Mouse (Mus musculus) testis, adult 2 months (tissue): ENCODE measurements around the gene Mpi. TPM values are rescaled to one million over a fixed set of nuclear protein-coding genes. Genes with fewer than 3 reads are reported as not detected.

Experiments used
- H3K27ac ChIP-seq: fragments of 200-500 bp; 2 replicates; pipeline ENCODE4 v1.5.1; 2012; ENCODE audit warnings: low read depth, low read length; ENCODE audit not compliant: control insufficient read depth, insufficient read depth
- H3K27me3 ChIP-seq: fragments of 200-500 bp; 2 replicates; pipeline ENCODE4 v1.6.1; 2012; ENCODE audit warnings: mild to moderate bottlenecking, low read length, moderate library complexity; ENCODE audit not compliant: control insufficient read depth, insufficient read depth
- H3K36me3 ChIP-seq: fragments of 200-500 bp; 2 replicates; pipeline ENCODE4 v1.6.1; 2012; ENCODE audit warnings: mild to moderate bottlenecking, low read length; ENCODE audit not compliant: control insufficient read depth, insufficient read depth
- H3K4me1 ChIP-seq: fragments of 200-500 bp; 2 replicates; pipeline ENCODE4 v1.6.1; 2012; ENCODE audit warnings: low read length; ENCODE audit not compliant: control insufficient read depth, insufficient read depth
- H3K4me3 ChIP-seq: fragments of 200-500 bp; 2 replicates; pipeline ENCODE4 v1.5.1; 2012; ENCODE audit warnings: low read depth, mild to moderate bottlenecking, low read length, moderate library complexity, mixed read lengths; ENCODE audit not compliant: control insufficient read depth
- CTCF ChIP-seq: fragments of 200-500 bp; IDR thresholded peaks from 2 replicates; pipeline ENCODE4 v1.5.1; 2012; ENCODE audit warnings: low read depth, mild to moderate bottlenecking, inconsistent platforms, low read length, moderate library complexity; ENCODE audit not compliant: control insufficient read depth, insufficient read depth, insufficient replicate concordance
- POLR2A ChIP-seq: fragments of 200-500 bp; IDR thresholded peaks from 2 replicates; pipeline ENCODE4 v1.6.1; 2012; ENCODE audit warnings: low read depth, mild to moderate bottlenecking, inconsistent platforms, low read length, moderate library complexity; ENCODE audit not compliant: control insufficient read depth
- polyA plus RNA-seq: library from polyadenylated mRNA; depleted of rRNA; stranded (reverse); fragments of >200 nt; gene quantifications from 2 replicates; pipeline ENCODE4 v1.2.3, GENCODE M21; 2012

Gene Mpi
- polyA plus RNA-seq, 1 experiment = 282 TPM

DNA sequence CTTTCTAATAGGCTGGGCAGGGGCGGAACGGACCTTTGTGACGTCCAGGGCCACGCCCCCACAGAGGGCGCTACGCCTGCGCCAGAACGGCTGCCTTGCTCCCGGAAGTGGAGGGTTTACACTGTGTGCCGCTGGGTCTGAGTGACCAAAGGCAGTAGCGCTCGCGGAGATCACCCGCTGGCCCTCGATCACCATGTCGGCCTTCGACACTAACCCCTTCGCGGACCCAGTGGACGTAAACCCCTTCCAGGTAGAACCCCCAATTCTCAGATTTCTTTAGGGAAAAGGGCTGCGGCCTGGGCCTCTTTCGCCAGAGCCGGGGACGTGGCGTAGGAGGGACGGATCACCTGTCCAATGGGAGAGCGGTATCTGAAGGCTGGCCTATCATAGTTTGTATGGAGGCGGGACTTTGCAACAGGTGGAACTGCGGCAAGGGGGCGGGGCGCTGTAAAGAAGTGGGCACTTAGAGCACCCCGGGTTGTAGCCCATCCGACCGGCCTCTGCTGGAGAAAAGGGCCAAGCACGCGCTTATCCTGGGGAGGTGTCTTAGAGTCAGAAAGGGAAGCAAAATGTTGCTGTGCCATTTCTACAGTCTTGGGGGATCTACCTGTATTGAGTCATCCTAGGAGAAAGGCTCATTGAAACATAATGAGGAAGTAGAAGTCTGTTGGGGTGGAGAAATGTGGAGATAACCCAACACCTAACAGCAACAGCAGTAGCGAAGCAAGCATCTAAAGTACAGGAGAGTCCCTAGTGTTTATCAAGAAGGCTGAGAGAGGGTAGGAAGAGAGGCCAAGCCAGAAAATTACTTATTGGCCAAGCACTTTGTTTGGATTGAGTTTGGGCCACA lies 8.5 kb upstream of the Mpi start, which contains the start of gene Scamp2:
Gene Scamp2, plus strand, starts transcription at position 83 of the 850 bp plus-strand sequence.
- Histone ChIP-seq H3K4me3 (peak within 1 kb of the TSS; percentile 97), H3K36me3 (no peaks in the 10 kb centered on the region), H3K27me3 (no peaks in the 10 kb centered on the region), H3K27ac (peak within 1 kb of the TSS; percentile 90), H3K4me1 (peaks cover 14% of the 10 kb centered on the region)
- TF ChIP-seq POLR2A (peak; percentile 97), CTCF (0 out of 2 replicates have a peak, but pooled peaks have one; percentile 4)

DNA sequence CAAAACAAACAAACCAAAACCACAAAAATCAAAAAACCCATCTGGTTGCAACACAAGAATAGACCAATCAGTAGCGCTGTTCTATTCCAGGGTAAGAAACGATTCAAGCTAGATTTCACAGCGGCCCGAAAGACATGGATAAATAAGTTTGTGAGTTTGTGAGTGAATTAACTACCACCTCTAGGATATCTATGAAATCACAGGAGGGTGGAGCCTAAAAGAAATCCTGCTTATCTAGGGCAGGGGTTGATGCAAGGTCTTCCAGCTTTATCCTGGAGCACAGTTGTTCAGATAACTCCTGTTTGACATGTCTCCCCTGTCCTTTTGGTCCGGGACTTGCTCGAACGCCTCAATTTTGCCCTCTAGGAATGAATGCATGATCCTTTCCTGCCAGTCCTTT lies 7.7 kb upstream of the Mpi start:
- Histone ChIP-seq H3K4me1 (peaks cover 9% of the 10 kb centered on the region), H3K36me3 (no peaks in the 10 kb centered on the region), H3K4me3 (peak overlapping the region; percentile 97), H3K27ac (peak overlapping the region; percentile 90), H3K27me3 (no peaks in the 10 kb centered on the region)
- TF ChIP-seq CTCF (no peak), POLR2A (no peak)

DNA sequence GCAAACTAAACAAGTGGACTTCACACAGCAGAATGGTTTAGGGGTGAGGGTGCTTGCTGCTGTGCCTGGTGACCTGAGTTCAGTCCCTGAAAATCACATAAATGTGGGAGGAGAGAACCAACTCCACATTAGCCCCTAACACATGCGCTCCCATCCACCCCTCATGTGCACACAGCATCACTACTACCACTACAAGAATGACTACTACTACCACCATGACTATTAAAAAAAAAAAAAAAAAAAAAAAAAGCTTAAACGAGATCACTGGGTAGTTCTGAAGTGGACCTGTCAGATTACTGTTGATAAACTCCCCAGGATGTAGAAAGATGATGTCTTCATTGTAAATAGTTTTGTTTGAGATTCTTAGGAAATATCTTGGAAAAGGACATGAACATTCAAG lies 7.0 kb upstream of the Mpi start:
- Histone ChIP-seq H3K27ac (no peak overlapping the region), H3K36me3 (no peaks in the 10 kb centered on the region), H3K4me1 (peaks cover 9% of the 10 kb centered on the region), H3K4me3 (peak overlapping the region; percentile 55), H3K27me3 (no peaks in the 10 kb centered on the region)
- no peak for TF ChIP-seq POLR2A
- TF ChIP-seq CTCF = no peak

- Histone ChIP-seq H3K4me1 (peaks cover 12% of the 10 kb centered on the region), H3K4me3 (no peak overlapping the region), H3K27ac (no peak overlapping the region), H3K27me3 (no peaks in the 10 kb centered on the region), H3K36me3 (no peaks in the 10 kb centered on the region)
- TF ChIP-seq POLR2A = no peak
- TF ChIP-seq CTCF = no peak
Measured at GRCm38 (mm10) chr9:57558625-57559024, 6.1 kb upstream of the Mpi start.

- no peak overlapping the region for H3K27ac ChIP-seq
- peaks cover 16% of the 10 kb centered on the region for H3K4me1 ChIP-seq
- TF ChIP-seq CTCF (no peak), POLR2A (no peak)
- no peaks in the 10 kb centered on the region for H3K36me3 ChIP-seq
- no peaks in the 10 kb centered on the region for H3K27me3 ChIP-seq
- H3K4me3 ChIP-seq = no peak overlapping the region
Measured at GRCm38 (mm10) chr9:57557215-57557614, 4.7 kb upstream of the Mpi start.

GRCm38 (mm10) chr9:57554753-57555152 lies 2.2 kb upstream of the Mpi start:
- H3K36me3 ChIP-seq = peaks cover 1% of the 10 kb centered on the region; the same call in 1 of the 2 replicates
- no peaks in the 10 kb centered on the region for H3K27me3 ChIP-seq
- no peak overlapping the region for H3K4me3 ChIP-seq
- H3K4me1 ChIP-seq = peaks cover 9% of the 10 kb centered on the region
- no peak overlapping the region for H3K27ac ChIP-seq
- TF ChIP-seq POLR2A = no peak
- no peak for TF ChIP-seq CTCF

- Histone ChIP-seq H3K36me3 (peaks cover 4% of the 10 kb centered on the region), H3K27ac (no peak overlapping the region)
Measured at GRCm38 (mm10) chr9:57553119-57553518, 556 bp upstream of the Mpi start.

More at GRCm38 (mm10) chr9:57553119-57553518, 556 bp upstream of the Mpi start:
- Histone ChIP-seq H3K27me3 (no peaks in the 10 kb centered on the region), H3K4me1 (peaks cover 19% of the 10 kb centered on the region), H3K4me3 (peak overlapping the region; percentile 39)
- TF ChIP-seq CTCF (no peak), POLR2A (no peak)
